Mouse (Mus musculus) lung, adult 2 months (tissue): ENCODE data around the gene Trak2.

Experiments used
- CTCF ChIP-seq: fragments of 200-500 bp; IDR thresholded peaks from 2 replicates; pipeline ENCODE4 v1.5.1; 2011; ENCODE audit warnings: mild to moderate bottlenecking, low read length, control low read depth; ENCODE audit not compliant: insufficient read depth
- POLR2A ChIP-seq: fragments of 200-500 bp; IDR thresholded peaks from 2 replicates; pipeline ENCODE4 v1.6.1; 2011; ENCODE audit warnings: low read depth, mild to moderate bottlenecking, control low read depth, low read length, borderline replicate concordance; ENCODE audit errors: extremely low read depth

DNA sequence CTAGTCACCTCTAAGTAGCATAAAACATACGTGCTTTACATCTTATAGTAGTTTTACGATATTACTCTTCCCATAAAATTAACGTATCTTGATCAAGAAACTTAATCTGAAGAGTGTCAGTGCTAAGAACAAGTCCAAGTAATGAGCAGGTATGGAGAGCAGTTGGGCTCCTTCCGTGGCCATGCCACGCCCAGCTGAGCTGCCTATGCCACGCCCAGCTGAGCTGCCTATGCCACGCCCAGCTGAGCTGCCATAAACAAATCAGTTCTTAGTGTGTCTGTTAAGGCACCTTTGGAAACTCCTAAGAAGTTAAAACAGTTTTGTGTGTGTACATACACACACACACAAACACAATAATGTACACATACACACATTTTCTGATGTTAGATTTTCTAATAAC is 19.9 kb upstream of the Trak2 start:
- no peak for TF ChIP-seq CTCF
- TF ChIP-seq POLR2A: no peak
